Mouse (Mus musculus): Measurements from ENCODE around the gene Ankrd44. TPM values are rescaled to one million over a fixed set of nuclear protein-coding genes. Genes with fewer than 3 reads are reported as not detected.

Ankrd44 gene
- total and polyA plus RNA-seq, 3 experiments: 12.7 to 23.0 (median 19.8) TPM

GRCm38 (mm10) chr1:54841788-54842187 lies 84.4 kb downstream of the Ankrd44 start:
- Histone ChIP-seq H3K27ac (ENCODE audit: insufficient read depth, low read depth) (peak overlapping the region; percentile 51), H3K9ac (ENCODE audit: insufficient read depth, low read depth) (no peak overlapping the region), H3K79me2 (replicated peaks; ENCODE audit: control insufficient read depth, extremely low read depth, insufficient read depth, poor library complexity, severe bottlenecking) (peaks cover under 1% of the 10 kb centered on the region; the same call in 1 of the 2 replicates), H3K4me3 (replicated peaks in 1 of 3; ENCODE audit: low read depth in 2 of 3, low read length in 2 of 3, poor library complexity in 1 of 3) (no peak overlapping the region), H3K4me2 (ENCODE audit: insufficient read depth, low read depth, poor library complexity, severe bottlenecking) (peak overlapping the region; percentile 24; the same call in 1 of the 2 replicates), H3K36me3 (replicated peaks in 1 of 2; ENCODE audit: control insufficient read depth in 1 of 2, insufficient read depth in 1 of 2, low read length in 1 of 2) (no peaks in the 10 kb centered on the region), H3K4me1 (ENCODE audit: control insufficient read depth in 1 of 2, insufficient read depth in 2 of 2) (peaks cover 32 to 87% of the 10 kb centered on the region in 2 experiments), H3K9me3 (replicated peaks; ENCODE audit: low read length) (no peaks in the 10 kb centered on the region), H3K27me3 (replicated peaks) (no peaks in the 10 kb centered on the region)
- dilution Hi-C loops (cut with MboI; ENCODE audit: extremely low pct_ligation_motif_present, extremely low pct_unique_long_range_greater_than_20kb, low sequenced_read_pairs) (no loop called here), in situ Hi-C loops (cut with MboI; ENCODE audit: low pct_ligation_motif_present, low pct_unique_long_range_greater_than_20kb, low sequenced_read_pairs) (no loop called here)
- DNase-seq (ENCODE audit: extremely low read depth): peak; percentile 97
- TF ChIP-seq IRF4 (IDR thresholded peaks at IDR 0.05; ENCODE audit: low read depth, low read length): peak; percentile 88
- TF ChIP-seq CTCF (conservative IDR thresholded peaks at IDR 0.05 in 1 of 2, IDR thresholded peaks at IDR 0.05 in 1 of 2; ENCODE audit: low read depth in 2 of 2, low read length in 2 of 2): no peak
- no peak for TF ChIP-seq POLR2AphosphoS2 (IDR thresholded peaks at IDR 0.05; ENCODE audit: low read depth, low read length)
- no peak for TF ChIP-seq NELFE (IDR thresholded peaks at IDR 0.05; ENCODE audit: low read depth, low read length)
- no peak for TF ChIP-seq MAZ (IDR thresholded peaks at IDR 0.05; ENCODE audit: low read depth, low read length)
- no peak for TF ChIP-seq ZC3H11A (IDR thresholded peaks at IDR 0.05; ENCODE audit: low read depth, low read length)
- no peak for TF ChIP-seq SIN3A (IDR thresholded peaks at IDR 0.05; ENCODE audit: low read length)
- TF ChIP-seq ETS1 (conservative IDR thresholded peaks at IDR 0.05; ENCODE audit: low read depth, low read length): peak; percentile 81
- peak; percentile 55 for TF ChIP-seq POLR2A (IDR thresholded peaks at IDR 0.05; ENCODE audit: low read depth, low read length)
- peak; percentile 90 for TF ChIP-seq TCF12 (IDR thresholded peaks at IDR 0.05; ENCODE audit: low read depth, low read length)
- no peak for TF ChIP-seq ZKSCAN1 (IDR thresholded peaks at IDR 0.05; ENCODE audit: borderline replicate concordance, low read depth, low read length)
- no peak for TF ChIP-seq JUN (IDR thresholded peaks at IDR 0.05; ENCODE audit: insufficient read depth, low read depth, low read length)
- TF ChIP-seq USF1 (IDR thresholded peaks at IDR 0.05; ENCODE audit: low read depth, low read length): no peak
- TF ChIP-seq EP300 (IDR thresholded peaks at IDR 0.05; ENCODE audit: low read length): peak; percentile 80
- no peak for TF ChIP-seq ZMIZ1 (IDR thresholded peaks at IDR 0.05; ENCODE audit: low read depth, low read length)
- peak; percentile 88 for TF ChIP-seq MEF2A (IDR thresholded peaks at IDR 0.05; ENCODE audit: borderline replicate concordance, low read depth, low read length)
- 0 out of 2 replicates have a peak, but pooled peaks have one; percentile 53 for TF ChIP-seq MYC (IDR thresholded peaks at IDR 0.05; ENCODE audit: low read depth, low read length)
- TF ChIP-seq USF2 (conservative IDR thresholded peaks at IDR 0.05; ENCODE audit: low read depth, low read length): no peak
- TF ChIP-seq UBTF (IDR thresholded peaks at IDR 0.05; ENCODE audit: low read depth, low read length): no peak
- TF ChIP-seq CHD1 (IDR thresholded peaks at IDR 0.05; ENCODE audit: low read depth, low read length): no peak
- TF ChIP-seq ELF1 (IDR thresholded peaks at IDR 0.05; ENCODE audit: low read depth, low read length): peak; percentile 92
- 0 out of 2 replicates have a peak, but pooled peaks have one; percentile 34 for TF ChIP-seq TBP (conservative IDR thresholded peaks at IDR 0.05; ENCODE audit: low read depth, low read length)
- TF ChIP-seq CHD2 (IDR thresholded peaks at IDR 0.05; ENCODE audit: low read length): no peak
- TF ChIP-seq BHLHE40 (IDR thresholded peaks at IDR 0.05; ENCODE audit: low read depth, low read length): peak; percentile 79
- 0 out of 2 replicates have a peak, but pooled peaks have one; percentile 5 for TF ChIP-seq JUND (conservative IDR thresholded peaks at IDR 0.05; ENCODE audit: low read depth, low read length)
- no peak for TF ChIP-seq SMC3 (IDR thresholded peaks at IDR 0.05; ENCODE audit: low read depth, low read length)
- no peak for TF ChIP-seq RCOR1 (conservative IDR thresholded peaks at IDR 0.05; ENCODE audit: low read depth, low read length)
- TF ChIP-seq HCFC1 (IDR thresholded peaks at IDR 0.05; ENCODE audit: low read depth, low read length): peak; percentile 61

All from CH12.LX (cell line).